Mouse (Mus musculus) limb, embryonic 14.5 days (tissue): ENCODE data around the gene Dip2b. TPM values are rescaled to one million over a fixed set of nuclear protein-coding genes. Genes with fewer than 3 reads are reported as not detected.
A peak's percentile ranks its signal among the peaks of the same experiment; 100 is the strongest.

ENCODE experiments used
- ATAC-seq: fragments of 200-750 bp; cut with Nextera tagmentation; 2 replicates; pipeline ENCODE4 v1.8.0; 2017; ENCODE audit warnings: low read depth, moderate number of reproducible peaks, moderate TSS enrichment; ENCODE audit not compliant: low FRiP score
- DNase-seq: peaks from one replicate; pipeline ENCODE4 v3.0.0-alpha.2; 2015; ENCODE audit warnings: low spot score
- H3K27ac ChIP-seq: fragments of 300-500 bp; sonication (generic); replicated peaks from 2 replicates; pipeline ENCODE4 v1.5.1; 2014; ENCODE audit warnings: low read depth, mild to moderate bottlenecking, low read length, moderate library complexity, mixed read lengths
- H3K27me3 ChIP-seq: fragments of 300-500 bp; sonication (generic); 2 replicates; pipeline ENCODE4 v1.6.1; 2014; ENCODE audit warnings: low read length, mixed read lengths; ENCODE audit not compliant: control insufficient read depth, insufficient read depth
- H3K36me3 ChIP-seq: fragments of 300-500 bp; sonication (generic); 2 replicates; pipeline ENCODE4 v1.6.1; 2014; ENCODE audit warnings: mild to moderate bottlenecking, low read length, moderate library complexity, mixed read lengths; ENCODE audit not compliant: control insufficient read depth, insufficient read depth
- H3K4me1 ChIP-seq: fragments of 300-500 bp; sonication (generic); 2 replicates; pipeline ENCODE4 v1.6.1; 2014; ENCODE audit warnings: antibody characterized with exemption, low read length, mixed read lengths; ENCODE audit not compliant: control insufficient read depth, insufficient read depth
- H3K4me2 ChIP-seq: fragments of 300-500 bp; sonication (generic); replicated peaks from 2 replicates; pipeline ENCODE4 v1.6.1; 2014; ENCODE audit warnings: low read depth, mild to moderate bottlenecking, low read length, moderate library complexity; ENCODE audit not compliant: severe bottlenecking
- H3K4me3 ChIP-seq: fragments of 300-500 bp; sonication (generic); replicated peaks from 2 replicates; pipeline ENCODE4 v1.5.1; 2014; ENCODE audit warnings: low read length
- H3K9ac ChIP-seq: fragments of 300-500 bp; sonication (generic); 2 replicates; pipeline ENCODE4 v1.6.1; 2014; ENCODE audit warnings: mild to moderate bottlenecking, low read depth, low read length, moderate library complexity; ENCODE audit not compliant: severe bottlenecking
- H3K9me3 ChIP-seq: fragments of 300-500 bp; sonication (generic); 2 replicates; pipeline ENCODE4 v1.6.1; 2016; ENCODE audit warnings: low read length; ENCODE audit not compliant: control insufficient read depth
- POLR2A ChIP-seq: fragments of 200-500 bp; IDR thresholded peaks from 2 replicates; pipeline ENCODE4 v1.8.0; 2012; ENCODE audit warnings: inconsistent platforms, mild to moderate bottlenecking, moderate library complexity, borderline replicate concordance; ENCODE audit not compliant: insufficient read depth, insufficient read length; ENCODE audit errors: extremely low read depth
- WGBS: fragments of 180-500 bp; shearing (Covaris S2); extraction: QIAGEN DNeasy Blood & Tissue Kit; methylation state at CpG from one replicate; pipeline ENCODE4 v1.1.7; 2014; 5-methylcytosine and 5-hydroxymethylcytosine counted together
- polyA plus RNA-seq, 2 experiments: library from polyadenylated mRNA; depleted of rRNA in 1 of 2; stranded (reverse) in 1 of 2; unstranded in 1 of 2; fragments of >200 nt; fragmentation: Nextera tagmentation in 1 of 2; extraction: Ambion mirVana in 1 of 2; gene quantifications; 2 replicates each; pipeline versions ENCODE4 v1.2.1 to v1.2.3; 2012 to 2014

Dip2b gene
- polyA plus RNA-seq, 2 experiments: 13.0 to 15.0 TPM

DNA sequence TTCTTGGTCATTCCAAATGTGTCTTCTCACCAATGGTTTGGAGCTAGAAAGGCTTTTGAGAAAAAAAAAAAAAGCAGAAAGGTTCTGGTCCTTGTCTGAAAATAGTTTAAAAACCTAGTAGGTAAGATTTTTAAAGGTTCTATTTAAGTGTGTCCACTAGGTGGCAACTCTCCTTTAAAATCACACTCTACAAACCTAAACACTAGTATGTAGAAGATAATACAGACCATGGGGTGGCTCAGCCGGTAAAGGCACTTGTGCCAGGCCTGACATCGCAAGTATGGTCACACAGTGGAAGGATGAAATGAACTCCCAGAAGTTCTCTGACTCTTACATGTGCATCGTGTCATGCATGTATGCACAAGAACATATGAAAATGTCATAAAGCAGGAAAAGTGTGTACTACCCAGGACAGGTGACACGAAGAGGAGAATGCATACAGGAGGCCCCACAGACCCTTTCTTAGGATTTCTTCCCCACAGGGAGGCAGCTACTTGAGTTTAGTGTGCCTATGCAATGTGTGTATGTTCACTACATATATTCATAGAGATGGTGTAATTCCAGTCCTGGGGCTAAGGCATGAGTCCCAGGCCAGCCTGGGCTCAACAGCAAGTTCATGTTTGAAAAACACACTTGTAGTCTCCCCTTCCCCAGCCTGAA, 224.9 kb downstream of the Dip2b start:
- peaks cover 17% of the 10 kb centered on the region for H3K36me3 ChIP-seq

DNA sequence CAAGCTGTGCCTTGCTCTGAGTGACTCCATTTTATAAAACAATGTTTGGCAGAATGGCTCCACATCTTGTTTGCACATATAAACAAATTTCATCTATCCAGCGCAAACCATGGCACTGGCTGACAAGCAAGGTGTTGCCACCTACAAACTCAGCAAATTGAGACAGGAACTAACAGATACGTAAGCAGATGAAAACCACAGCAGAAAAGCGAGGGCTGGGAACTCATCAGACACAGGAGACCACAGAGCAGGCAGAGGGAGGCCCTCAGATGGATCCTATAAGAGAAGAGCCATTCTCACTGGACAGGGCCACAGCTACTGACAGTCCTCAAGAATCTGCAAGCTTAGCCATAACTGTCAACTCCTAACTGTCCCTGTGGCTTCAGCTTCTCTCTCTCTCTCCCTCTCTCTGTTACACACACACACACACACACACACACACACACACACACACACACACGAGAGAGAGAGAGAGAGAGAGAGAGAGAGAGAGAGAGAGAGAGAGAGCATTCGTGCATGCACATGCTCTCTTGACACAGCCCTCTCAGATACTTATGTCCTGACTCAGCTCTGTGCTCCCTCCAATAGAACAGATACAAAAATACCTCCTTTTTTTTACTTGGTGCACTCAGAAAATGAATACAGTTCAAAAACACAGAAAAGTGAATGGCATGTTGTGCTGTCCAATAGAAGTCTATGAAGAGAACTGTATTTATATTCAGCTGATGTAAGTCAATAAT, 227.3 kb downstream of the Dip2b start:
- H3K36me3 ChIP-seq: peaks cover 6% of the 10 kb centered on the region; the same call in 1 of the 2 replicates
- H3K4me3 ChIP-seq: no peak overlapping the region
- DNase-seq (no peak), ATAC-seq (no peak)
- TF ChIP-seq POLR2A: no peak
- no peaks in the 10 kb centered on the region for H3K9me3 ChIP-seq
- 83% methylated on average over 4 of the region's 5 CpGs for WGBS
- no peak overlapping the region for H3K9ac ChIP-seq
- no peaks in the 10 kb centered on the region for H3K27me3 ChIP-seq
- H3K4me2 ChIP-seq: no peak overlapping the region
- H3K4me1 ChIP-seq: no peaks in the 10 kb centered on the region
- H3K27ac ChIP-seq: no peak overlapping the region

More for the DNA sequence above, 224.9 kb downstream of the Dip2b start:
- 25% methylated on average over 4 of the region's 4 CpGs for WGBS
- ATAC-seq (no peak), DNase-seq (peak; percentile 59)
- Histone ChIP-seq H3K4me3 (no peak overlapping the region), H3K27ac (no peak overlapping the region), H3K4me2 (no peak overlapping the region), H3K9ac (no peak overlapping the region), H3K9me3 (no peaks in the 10 kb centered on the region), H3K27me3 (no peaks in the 10 kb centered on the region), H3K4me1 (no peaks in the 10 kb centered on the region)
- no peak for TF ChIP-seq POLR2A

DNA sequence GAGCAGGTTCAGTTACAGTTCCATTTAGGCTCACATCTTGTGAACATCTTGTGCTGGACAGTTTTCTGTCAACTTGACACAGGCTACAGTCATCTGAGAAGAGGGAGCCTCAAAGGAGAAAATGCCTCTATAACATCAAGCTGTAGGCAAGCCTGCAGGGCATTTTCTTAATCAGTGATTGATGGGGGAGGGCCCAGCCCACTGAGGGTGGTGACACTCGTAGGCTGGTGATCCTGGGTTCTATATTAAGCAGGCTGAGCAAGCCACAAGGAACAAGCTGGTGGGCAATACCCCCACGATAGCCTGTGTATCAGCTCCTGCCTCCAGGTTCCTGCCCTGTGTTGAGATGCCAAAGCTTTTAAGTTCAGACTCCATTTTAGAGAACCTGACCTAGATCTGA, 230.5 kb downstream of the Dip2b start:
- H3K4me2 ChIP-seq: no peak overlapping the region
- WGBS: 72% methylated on average over 2 of the region's 2 CpGs
- TF ChIP-seq POLR2A: no peak

More for the DNA sequence above, 230.5 kb downstream of the Dip2b start:
- H3K27ac ChIP-seq: no peak overlapping the region
- no peaks in the 10 kb centered on the region for H3K36me3 ChIP-seq
- ATAC-seq (no peak), DNase-seq (no peak)
- no peak overlapping the region for H3K9ac ChIP-seq
- no peaks in the 10 kb centered on the region for H3K27me3 ChIP-seq
- H3K9me3 ChIP-seq: no peaks in the 10 kb centered on the region
- no peaks in the 10 kb centered on the region for H3K4me1 ChIP-seq
- no peak overlapping the region for H3K4me3 ChIP-seq

Other genes with a start within 250 kb of the Dip2b start
- 65.9 and 81.2 TPM in 2 replicates for gene Lima1, start 163.2 kb upstream of the Dip2b start, polyA plus RNA-seq (2012; rRNA removed)
- gene Lima1, start 163.2 kb upstream of the Dip2b start, polyA plus RNA-seq (2014; fragmentation: Nextera tagmentation; extraction: Ambion mirVana): 76.0 and 87.3 TPM in 2 replicates
- 0.05 and 0.06 TPM in 2 replicates for gene Fam186a, start 71.6 kb upstream of the Dip2b start, polyA plus RNA-seq (2012; rRNA removed)
- gene Fam186a, start 71.6 kb upstream of the Dip2b start, polyA plus RNA-seq (2014; fragmentation: Nextera tagmentation; extraction: Ambion mirVana): 0.11 TPM in 1 of 2 replicates, not detected in the other
- gene Larp4, start 68.6 kb upstream of the Dip2b start, polyA plus RNA-seq (2012; rRNA removed): 25.4 and 29.3 TPM in 2 replicates
- 32.6 and 33.4 TPM in 2 replicates for gene Larp4, start 68.6 kb upstream of the Dip2b start, polyA plus RNA-seq (2014; fragmentation: Nextera tagmentation; extraction: Ambion mirVana)
- gene Atf1, start 189.2 kb downstream of the Dip2b start, polyA plus RNA-seq (2012; rRNA removed): 44.2 and 49.4 TPM in 2 replicates
- 32.8 and 43.1 TPM in 2 replicates for gene Atf1, start 189.2 kb downstream of the Dip2b start, polyA plus RNA-seq (2014; fragmentation: Nextera tagmentation; extraction: Ambion mirVana)
- gene Tmprss12, start 242.2 kb downstream of the Dip2b start, polyA plus RNA-seq (2012; rRNA removed): not detected in 2 replicates
- not detected in 2 replicates for gene Tmprss12, start 242.2 kb downstream of the Dip2b start, polyA plus RNA-seq (2014; fragmentation: Nextera tagmentation; extraction: Ambion mirVana)